Mouse (Mus musculus) ZHBTc4 (cell line): ENCODE measurements at regions not wholly inside any gene's neighbourhood (a gene's known extent, or its start where the extent isn't known, plus 50 kb on each side); places are given as distances from the start of the nearest gene placed in this dataset.

ENCODE experiments used
- DNase-seq: peaks from one replicate; pipeline ENCODE4 v3.0.0-alpha.2; 2011; ENCODE audit warnings: low read depth, low spot score

- DNase-seq = no peak
These were observed 183.1 kb downstream of the Gm13691 start for GRCm38 (mm10) chr2:84173450-84173849.

GRCm38 (mm10) chr2:84183624-84184287, 193.4 kb downstream of the Gm13691 start:
- no peak for DNase-seq

GRCm38 (mm10) chr2:84184288-84185015, 194.1 kb downstream of the Gm13691 start:
- DNase-seq = no peak

GRCm38 (mm10) chr2:84185016-84185330, 194.6 kb downstream of the Gm13691 start:
- DNase-seq = no peak

GRCm38 (mm10) chr2:84186126-84186701, 195.9 kb downstream of the Gm13691 start:
- DNase-seq = no peak

GRCm38 (mm10) chr2:84187456-84187855, 197.1 kb downstream of the Gm13691 start:
- DNase-seq = no peak

- DNase-seq = no peak
These were observed 198.9 kb downstream of the Gm13691 start for GRCm38 (mm10) chr2:84189302-84189701.

- DNase-seq = no peak
These were observed 208.1 kb downstream of the Calcrl start for GRCm38 (mm10) chr2:84217116-84217515.

GRCm38 (mm10) chr2:84222049-84222448, 203.2 kb downstream of the Calcrl start:
- DNase-seq = no peak

GRCm38 (mm10) chr2:84229777-84230176, 195.4 kb downstream of the Calcrl start:
- DNase-seq = peak; percentile 23

- DNase-seq = no peak
These were observed 189.6 kb downstream of the Calcrl start for GRCm38 (mm10) chr2:84235641-84236040.

GRCm38 (mm10) chr2:84241244-84241643, 184.0 kb downstream of the Calcrl start:
- DNase-seq = no peak

- no peak for DNase-seq
These were observed 183.2 kb downstream of the Calcrl start for GRCm38 (mm10) chr2:84241986-84242385.

GRCm38 (mm10) chr2:84245900-84246299, 179.3 kb downstream of the Calcrl start:
- no peak for DNase-seq

GRCm38 (mm10) chr2:84246562-84246961, 178.6 kb downstream of the Calcrl start:
- no peak for DNase-seq

GRCm38 (mm10) chr2:84248169-84248568, 177.0 kb downstream of the Calcrl start:
- DNase-seq = no peak

- DNase-seq = no peak
These were observed 175.3 kb downstream of the Calcrl start for GRCm38 (mm10) chr2:84249871-84250270.

GRCm38 (mm10) chr2:84252076-84252475, 173.1 kb downstream of the Calcrl start:
- no peak for DNase-seq

- no peak for DNase-seq
These were observed 166.7 kb downstream of the Calcrl start for GRCm38 (mm10) chr2:84258339-84259006.

- no peak for DNase-seq
These were observed 166.0 kb downstream of the Calcrl start for GRCm38 (mm10) chr2:84259222-84259621.

- peak; percentile 17 for DNase-seq
These were observed 164.5 kb downstream of the Calcrl start for GRCm38 (mm10) chr2:84260701-84261100.

GRCm38 (mm10) chr2:84261481-84261880, 163.7 kb downstream of the Calcrl start:
- no peak for DNase-seq
